Mouse (Mus musculus) kidney, postnatal 14 days (tissue): Measurements from ENCODE around the gene Muc1.
"Not testable (repeated sequence)": the region's sequence is repeated elsewhere in the genome, so short reads cannot be mapped to it uniquely, and the experiment has no call there.

Source experiments
- DNase-seq: peaks from one replicate; pipeline ENCODE4 v3.0.0; 2022; ENCODE audit warnings: mixed read lengths

Muc1 gene

DNA sequence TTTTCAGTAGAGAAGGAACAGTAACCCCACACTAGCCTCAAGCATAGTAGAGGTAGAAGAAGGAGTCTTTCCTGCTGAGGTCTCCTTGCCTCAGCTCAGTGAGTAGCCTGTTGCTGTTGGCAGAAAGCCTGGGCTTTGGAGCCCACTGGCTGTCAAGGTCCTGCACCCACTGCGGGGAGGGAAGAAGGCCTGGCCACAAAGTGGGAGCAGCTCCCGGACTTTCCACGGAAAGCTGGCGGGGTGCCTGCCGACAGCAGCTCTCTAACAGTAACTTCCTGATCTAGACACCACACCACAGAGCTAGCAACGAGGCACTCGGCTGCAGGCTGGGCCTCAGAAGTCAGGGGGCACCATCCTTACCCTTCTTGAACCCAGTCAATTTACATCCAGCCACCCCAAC lies 18.1 kb upstream of the Muc1 start:
- peak; percentile 77 for DNase-seq

DNA sequence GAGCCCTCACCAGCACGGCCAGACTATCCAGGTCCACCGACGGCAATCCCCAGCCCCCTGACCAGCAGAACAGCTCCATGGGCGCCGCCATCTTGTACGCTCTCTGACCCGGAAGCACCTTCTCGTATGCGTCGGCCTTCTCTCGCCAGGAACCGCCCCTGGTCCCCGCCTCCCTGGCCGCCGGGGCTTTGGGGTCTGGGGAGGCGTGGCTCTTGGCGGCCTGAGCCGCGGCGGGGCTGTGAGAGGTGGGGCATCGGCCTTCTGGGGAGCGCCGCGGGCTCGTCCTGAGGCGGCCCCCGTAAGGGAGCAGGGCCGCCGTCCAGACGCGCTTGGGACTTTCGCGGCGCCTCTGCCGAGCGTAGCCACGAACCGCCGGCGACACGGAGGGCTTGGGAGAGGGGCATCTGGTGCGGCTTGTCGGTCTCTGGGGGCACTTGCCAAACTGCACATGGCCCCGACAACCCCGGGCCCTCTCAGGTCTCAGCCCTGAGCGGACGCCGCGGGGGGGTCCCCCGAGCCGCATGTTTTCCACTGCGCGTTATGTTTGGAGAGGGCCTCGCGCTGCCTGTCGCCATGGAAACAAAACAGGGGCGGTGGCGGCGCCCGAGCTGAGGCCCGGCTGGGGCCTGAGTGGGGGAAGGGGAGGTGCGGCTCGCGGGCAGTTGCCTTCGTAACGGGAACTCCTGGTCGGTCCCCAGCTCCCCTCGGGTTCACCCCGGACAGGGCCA lies 14.9 kb upstream of the Muc1 start:
- peak; percentile 95 for DNase-seq

- DNase-seq = no peak
These were observed 14.0 kb upstream of the Muc1 start, which contains the start of gene Thbs3 for GRCm38 (mm10) chr3:89214681-89215411. Gene Thbs3 (plus strand): TSS chr3:89215180.

GRCm38 (mm10) chr3:89215853-89216252 lies 13.0 kb upstream of the Muc1 start:
- DNase-seq = peak; percentile 89

GRCm38 (mm10) chr3:89216407-89216806 lies 12.4 kb upstream of the Muc1 start:
- not testable (repeated sequence) for DNase-seq

GRCm38 (mm10) chr3:89218271-89218670 lies 10.6 kb upstream of the Muc1 start:
- DNase-seq = no peak

DNA sequence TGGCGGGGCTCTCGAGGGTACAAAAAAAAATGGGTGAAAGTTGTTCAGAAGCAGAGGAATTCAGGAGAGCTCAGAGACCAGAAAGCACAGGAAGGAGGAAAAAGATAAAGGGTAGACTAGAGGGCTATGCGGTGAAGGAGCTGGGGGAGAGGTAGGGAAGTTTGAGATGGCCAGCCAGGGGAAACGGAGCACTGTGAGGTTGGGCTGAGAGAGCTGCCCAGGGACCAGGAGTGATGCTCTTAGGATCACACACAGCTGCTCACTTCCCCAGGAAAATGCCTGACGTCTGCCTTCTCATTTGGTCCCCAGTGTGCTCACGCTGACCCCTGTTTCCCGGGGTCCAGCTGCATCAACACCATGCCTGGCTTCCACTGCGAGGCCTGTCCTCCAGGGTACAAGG lies 9.3 kb upstream of the Muc1 start:
- no peak for DNase-seq

DNA sequence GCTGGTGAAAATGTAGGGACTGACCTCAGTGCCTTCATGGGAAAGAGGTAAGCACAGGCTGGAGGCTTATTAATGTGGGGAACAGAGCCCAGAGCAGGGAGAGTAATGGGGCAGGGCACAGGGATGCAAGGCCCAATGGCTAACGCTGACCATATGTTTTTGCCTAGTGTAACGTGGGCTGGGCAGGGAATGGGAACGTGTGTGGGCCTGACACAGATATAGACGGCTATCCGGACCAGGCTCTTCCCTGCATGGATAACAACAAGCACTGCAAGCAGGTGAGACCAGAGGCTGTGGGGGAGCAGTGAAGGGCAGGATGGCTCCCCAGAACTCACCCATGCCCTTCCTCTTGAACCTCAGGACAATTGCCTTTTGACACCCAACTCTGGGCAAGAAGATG lies 7.7 kb upstream of the Muc1 start:
- no peak for DNase-seq

GRCm38 (mm10) chr3:89224796-89225195 lies 4.1 kb upstream of the Muc1 start:
- no peak for DNase-seq

GRCm38 (mm10) chr3:89225321-89225815 lies 3.5 kb upstream of the Muc1 start:
- DNase-seq = no peak

DNA sequence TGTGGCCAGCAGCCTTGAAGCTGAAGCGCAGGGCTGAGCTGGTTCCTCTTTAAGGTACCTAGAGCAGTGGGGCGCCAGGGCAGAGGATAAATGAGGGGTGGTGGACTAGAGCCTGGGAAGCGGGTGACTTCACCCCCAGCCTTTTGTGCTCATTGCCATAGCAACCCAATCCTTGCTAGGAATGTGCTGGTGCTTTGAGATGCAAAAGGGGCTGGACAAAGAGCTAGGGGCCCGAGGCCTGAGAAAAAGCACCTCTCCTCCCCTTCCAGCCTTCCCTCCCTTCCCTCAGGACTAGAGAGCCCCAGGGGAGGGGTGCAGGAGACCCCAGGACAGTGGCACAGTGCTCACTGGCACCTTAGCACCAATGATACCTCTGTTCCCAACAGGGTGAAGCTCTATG lies 2.9 kb upstream of the Muc1 start:
- no peak for DNase-seq

- DNase-seq = no peak
These were observed 2.5 kb upstream of the Muc1 start for GRCm38 (mm10) chr3:89226361-89226760.

GRCm38 (mm10) chr3:89226900-89227299 lies 2.0 kb upstream of the Muc1 start, which contains the start of gene Mtx1:
Gene Mtx1 (minus strand): TSS chr3:89227088.
- no peak for DNase-seq

DNA sequence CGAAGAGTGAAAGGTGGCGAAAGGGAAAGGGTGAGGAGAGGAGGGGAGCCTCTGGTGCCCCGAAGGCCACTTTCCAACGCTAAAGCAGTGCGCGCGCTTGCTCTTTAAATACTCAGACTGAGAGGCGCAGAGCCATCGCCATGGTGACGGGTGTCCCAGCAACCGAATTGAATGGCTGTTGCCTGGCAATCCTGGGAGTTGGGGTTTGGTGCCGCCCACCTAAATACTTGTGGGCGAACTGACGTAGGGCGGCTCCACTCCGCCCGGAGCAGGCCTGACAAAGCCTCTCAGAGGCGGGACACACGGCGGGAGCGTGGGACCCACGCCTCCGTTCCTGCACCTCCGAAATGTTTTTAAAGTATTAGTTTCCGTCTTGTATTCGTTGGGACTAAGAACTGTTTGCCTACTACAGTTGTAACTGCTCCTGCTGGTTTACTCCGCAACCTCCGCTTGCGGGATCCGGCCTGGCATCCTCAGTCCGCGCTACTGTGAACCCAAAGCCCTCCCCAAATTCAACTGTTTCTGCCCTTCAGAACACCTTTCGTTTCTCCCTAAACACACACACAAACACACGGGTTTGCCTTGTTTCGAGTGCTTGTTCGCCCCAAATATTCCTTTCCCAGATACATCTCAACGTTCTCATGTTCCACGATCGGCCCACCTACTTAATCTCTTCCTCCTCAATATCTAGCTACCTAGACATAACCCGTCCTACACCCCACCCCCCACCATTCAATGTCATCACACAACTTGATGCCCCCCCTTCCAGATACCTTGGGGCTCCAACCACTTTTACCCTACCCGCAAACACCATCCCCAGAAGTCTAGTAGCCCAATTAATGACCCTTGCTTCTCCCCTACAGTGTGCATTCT lies 1.3 kb upstream of the Muc1 start:
- peak; percentile 92 for DNase-seq

- DNase-seq = peak; percentile 93
These were observed 692 bp upstream of the Muc1 start for GRCm38 (mm10) chr3:89228180-89228549.

- no peak for DNase-seq
These were observed 419 bp downstream of the Muc1 start for GRCm38 (mm10) chr3:89229276-89229675.

- DNase-seq = no peak
These were observed 1.7 kb downstream of the Muc1 start for GRCm38 (mm10) chr3:89230561-89230960.

- no peak for DNase-seq
These were observed 2.5 kb downstream of the Muc1 start for GRCm38 (mm10) chr3:89231345-89231744.

DNA sequence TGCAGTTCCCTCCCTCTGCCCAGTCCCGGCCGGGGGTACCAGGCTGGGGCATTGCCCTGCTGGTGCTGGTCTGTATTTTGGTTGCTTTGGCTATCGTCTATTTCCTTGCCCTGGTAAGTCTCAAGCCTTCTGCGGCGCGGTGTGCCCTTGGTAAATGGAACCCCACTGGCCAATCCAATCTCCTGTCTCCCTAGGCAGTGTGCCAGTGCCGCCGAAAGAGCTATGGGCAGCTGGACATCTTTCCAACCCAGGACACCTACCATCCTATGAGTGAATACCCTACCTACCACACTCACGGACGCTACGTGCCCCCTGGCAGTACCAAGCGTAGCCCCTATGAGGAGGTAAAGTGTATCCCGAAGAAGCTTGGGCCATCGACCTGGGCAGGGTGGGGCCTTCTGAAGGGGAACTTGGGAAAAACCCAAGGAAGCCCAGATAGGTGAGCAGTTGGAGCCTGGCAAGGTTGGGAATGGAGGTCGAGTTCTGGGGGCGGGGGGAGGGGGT lies 3.0 kb downstream of the Muc1 start:
- DNase-seq = no peak

DNA sequence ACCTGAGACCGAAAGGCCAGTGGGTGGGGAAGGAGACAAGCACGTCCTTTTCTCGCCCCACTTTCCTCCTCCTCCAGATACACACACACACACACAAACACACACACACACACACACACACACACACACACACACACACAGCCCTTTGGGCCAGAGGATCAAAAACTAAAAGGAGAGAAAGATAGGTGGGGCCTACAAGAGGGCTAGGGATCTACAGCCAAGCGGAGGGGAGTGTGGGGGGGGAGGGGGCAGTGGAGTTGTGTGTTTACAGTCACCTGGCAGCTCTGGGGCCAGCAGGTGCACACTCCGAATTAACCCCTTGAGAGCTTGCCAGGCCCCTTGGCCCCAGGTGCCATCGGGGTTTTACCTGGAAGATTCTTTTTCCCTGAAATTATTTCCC lies 3.8 kb downstream of the Muc1 start:
- no peak for DNase-seq

GRCm38 (mm10) chr3:89233562-89234110 lies 4.8 kb downstream of the Muc1 start:
- peak; percentile 52 for DNase-seq

GRCm38 (mm10) chr3:89236516-89236915 lies 7.7 kb downstream of the Muc1 start:
- DNase-seq = no peak

DNA sequence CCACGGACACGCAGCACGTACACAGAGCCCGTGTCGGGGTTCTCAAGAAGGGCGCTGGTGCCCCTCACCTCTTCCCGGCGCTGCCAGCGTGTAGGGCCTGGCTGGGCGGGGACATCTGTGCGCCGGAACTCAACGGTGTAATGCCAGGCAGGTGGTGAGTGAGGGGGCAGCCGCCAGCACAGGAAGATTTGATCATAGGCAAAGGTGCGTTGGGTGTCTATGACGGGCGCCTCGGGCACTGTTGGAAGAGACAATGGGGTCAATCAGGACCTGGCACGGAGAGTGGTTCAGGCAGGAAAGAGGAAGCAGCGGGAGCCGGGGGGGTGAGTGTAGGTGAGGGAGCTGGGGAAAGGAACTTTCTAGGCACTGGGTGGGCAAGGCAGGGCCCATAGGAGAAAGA lies 8.8 kb downstream of the Muc1 start:
- no peak for DNase-seq
